Mouse (Mus musculus): ENCODE measurements around the gene Use1.
"Not testable (repeated sequence)": the region's sequence is repeated elsewhere in the genome, so short reads cannot be mapped to it uniquely, and the experiment has no call there.

The Use1 gene

GRCm38 (mm10) chr8:71366771-71367528 is at the start of gene Use1:
TSS of gene Use1 (plus strand) at chr8:71366848.
- DNase-seq: peak; percentile 96

GRCm38 (mm10) chr8:71318610-71319009 is 48.0 kb upstream of the Use1 start:
- not testable (repeated sequence) for DNase-seq

DNA sequence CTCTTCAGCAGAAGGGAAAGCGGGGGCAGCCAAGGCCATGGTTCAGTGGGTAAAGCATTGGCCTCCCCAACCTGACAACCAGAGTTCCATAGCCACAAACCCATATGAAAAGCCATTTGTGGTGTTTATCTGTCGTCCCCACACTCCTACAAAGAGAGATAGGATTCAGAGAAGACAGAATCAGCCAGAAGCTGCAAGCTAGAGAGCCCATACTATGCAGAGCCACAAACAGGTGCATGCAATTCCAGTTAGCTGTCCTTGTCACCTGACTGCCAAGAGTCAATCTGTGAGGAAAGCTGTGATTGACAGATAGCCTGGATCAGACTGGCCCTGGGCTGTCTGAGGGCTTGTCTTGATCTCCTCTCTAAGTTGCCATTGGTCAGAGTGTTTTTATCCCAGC is 46.9 kb upstream of the Use1 start:
- not testable (repeated sequence) for DNase-seq

GRCm38 (mm10) chr8:71322939-71323338 is 43.7 kb upstream of the Use1 start:
- DNase-seq: no peak

- DNase-seq: peak; percentile 56
These were observed 41.8 kb upstream of the Use1 start for GRCm38 (mm10) chr8:71324848-71325247.

GRCm38 (mm10) chr8:71337834-71338233 is 28.8 kb upstream of the Use1 start:
- DNase-seq: not testable (repeated sequence)

- peak; percentile 57 for DNase-seq
These were observed 26.0 kb upstream of the Use1 start for GRCm38 (mm10) chr8:71340625-71341024.

- DNase-seq: no peak
These were observed 20.1 kb upstream of the Use1 start for GRCm38 (mm10) chr8:71346581-71346980.

DNA sequence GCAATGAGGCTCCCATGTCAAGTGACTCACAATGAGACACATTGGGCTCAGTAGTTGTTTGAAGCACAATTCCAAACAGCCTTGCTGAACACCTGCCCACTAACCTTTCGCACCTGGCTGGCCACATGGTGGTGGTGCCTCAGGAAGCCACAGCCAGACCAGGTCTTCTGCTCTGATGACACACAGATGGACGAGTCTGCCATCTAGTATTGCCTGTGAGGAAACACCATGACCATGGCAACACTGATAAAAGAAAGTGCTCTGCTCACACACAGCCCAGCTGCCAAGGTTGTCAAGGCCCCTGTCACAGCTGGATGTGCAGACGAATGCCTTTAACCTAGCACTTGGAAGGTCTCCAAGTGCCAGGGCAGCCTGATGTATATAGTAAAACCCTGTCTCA is 15.5 kb upstream of the Use1 start:
- DNase-seq: no peak

DNA sequence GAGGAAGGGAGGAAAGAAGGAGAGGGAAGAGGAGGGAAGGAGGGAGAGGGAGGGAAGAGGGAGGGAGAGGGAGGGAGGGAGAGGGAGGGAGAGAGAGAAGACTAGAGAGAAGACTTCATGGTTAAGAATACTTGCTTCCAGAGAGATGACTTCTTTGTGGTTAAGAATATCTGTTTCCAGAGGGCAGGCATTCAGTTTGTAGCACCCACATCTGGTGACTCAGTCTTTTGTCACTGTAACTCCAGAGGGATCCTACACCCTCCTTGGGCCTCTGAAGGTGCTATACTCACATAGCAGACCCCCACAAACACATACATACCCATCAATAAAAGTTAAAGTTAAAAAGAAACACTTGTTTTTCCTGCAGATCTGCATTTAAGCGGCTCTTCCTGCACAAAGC is 15.1 kb upstream of the Use1 start:
- no peak for DNase-seq

DNA sequence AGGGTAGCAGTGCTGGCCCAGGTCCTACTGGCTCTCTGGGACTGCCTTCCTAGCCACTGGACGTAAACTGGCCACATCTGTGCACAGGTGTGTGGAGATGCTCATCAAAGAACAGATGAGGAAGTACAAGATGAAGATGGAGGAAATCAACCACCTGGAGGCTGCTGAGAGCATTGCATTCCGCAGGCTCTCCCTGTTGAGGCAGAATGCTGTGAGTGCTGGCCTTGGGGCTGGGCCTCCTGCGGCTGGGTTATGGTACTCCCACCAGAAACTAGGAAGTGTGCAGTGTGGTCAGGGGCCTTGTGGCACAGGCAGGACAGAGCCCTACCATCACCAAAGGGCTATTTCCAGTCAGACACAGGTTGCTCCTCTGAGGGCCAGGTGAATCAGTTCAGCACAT is 8.6 kb upstream of the Use1 start:
- no peak for DNase-seq

DNA sequence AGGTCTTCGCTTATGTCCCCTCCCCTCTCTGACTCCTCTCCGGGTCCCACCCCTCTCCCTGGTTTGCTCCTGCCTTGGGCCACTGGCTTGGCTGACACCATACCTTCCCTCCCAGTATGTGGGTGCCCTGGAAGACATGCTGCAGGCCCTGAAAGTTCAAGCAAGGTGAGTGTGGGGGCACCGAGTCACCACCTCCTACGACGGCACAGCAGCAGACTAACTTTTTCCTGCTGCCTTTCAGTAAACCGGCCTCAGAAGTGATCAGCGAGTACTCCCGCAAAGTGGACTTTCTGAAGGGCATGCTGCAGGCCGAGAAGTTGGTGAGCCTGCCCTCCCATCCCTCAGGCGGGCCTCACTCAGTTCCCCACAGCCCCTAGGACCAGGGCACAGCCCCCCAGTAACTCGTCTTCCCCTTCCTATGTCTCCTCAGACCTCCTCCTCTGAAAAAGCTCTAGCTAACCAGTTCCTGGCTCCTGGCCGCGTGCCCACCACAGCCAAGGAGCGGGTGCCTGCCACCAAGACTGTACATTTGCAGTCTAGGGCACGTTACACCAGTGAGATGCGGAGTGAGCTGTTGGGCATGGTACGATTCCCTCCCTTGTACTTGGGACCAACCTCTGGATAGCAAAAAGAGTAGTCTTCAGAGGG is 1.0 kb downstream of the Use1 start:
- no peak for DNase-seq

DNA sequence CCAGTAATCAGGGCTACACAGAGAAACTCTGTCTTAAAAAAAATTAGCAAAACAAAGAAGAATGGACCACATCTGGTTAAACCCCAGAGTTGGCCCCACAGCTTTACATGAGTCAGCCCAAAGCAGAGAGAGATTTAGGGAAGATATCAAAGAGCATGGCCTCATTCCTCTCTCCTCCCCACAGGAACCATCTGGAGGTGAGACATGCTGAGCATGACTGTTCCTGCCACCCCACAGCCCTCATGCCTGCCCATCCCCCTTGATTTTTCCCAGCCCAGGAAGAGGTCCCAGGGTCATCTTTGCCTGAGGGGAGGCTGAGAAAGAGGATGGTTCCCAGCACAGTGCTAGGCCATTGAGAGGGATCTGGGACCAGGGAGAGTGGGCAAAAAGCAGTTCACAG is 1.7 kb downstream of the Use1 start:
- DNase-seq: no peak

DNA sequence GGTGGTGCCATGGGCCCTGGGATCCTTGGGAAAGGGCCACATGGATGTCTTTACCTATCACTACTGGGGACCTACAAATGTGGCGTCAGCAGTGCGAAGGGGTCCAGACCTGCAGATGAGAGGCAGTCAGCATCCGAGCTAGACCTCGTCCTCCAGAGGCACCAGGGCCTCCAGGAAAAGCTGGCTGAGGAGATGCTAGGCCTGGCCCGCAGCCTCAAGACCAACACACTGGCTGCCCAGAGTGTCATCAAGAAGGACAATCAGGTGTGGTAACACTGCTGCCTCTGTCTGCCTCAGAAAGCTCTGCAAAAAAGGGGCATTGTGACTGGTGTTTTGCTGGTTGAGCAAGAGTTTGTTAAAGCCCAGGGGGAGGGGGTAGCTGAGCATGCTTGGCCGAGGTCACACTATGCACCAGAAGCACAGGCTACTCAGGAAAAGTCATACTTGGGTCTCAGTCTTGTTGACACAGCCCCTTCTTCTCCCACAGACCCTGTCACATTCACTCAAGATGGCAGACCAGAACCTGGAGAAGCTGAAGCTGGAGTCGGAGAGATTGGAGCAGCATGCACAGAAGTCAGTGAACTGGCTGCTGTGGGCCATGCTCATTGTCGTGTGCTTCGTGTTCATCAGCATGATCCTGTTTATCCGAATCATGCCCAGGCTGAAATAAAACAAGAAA is 2.5 kb downstream of the Use1 start:
- no peak for DNase-seq

DNA sequence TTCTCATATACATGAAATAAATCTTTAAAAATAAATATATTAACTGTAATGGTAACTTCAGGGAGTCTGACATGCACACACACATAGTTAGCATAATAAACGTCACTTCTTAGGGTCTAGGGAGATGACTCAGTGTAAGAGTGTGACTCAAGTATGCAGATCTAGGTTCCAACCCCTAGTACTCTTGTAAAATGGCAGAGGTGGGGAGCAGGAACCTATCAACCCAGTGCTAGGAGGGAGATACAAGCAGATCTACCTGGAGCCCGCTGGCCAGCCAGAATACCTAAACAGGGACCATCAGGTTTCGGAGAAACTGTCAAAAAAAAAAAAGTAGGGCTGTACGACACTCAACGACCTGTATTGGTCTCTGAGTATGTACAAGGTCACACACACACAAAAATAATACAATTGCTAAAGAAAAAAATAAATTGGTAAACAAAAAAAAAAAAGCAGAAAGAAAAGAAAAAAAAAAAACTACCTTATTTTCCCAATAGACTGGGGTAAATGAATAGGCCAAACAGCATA is 4.1 kb downstream of the Use1 start:
- peak; percentile 37 for DNase-seq

- peak; percentile 99 for DNase-seq
These were observed 4.7 kb downstream of the Use1 start, which contains the start of gene Ocel1 for GRCm38 (mm10) chr8:71371236-71371848. TSS of gene Ocel1 (plus strand) at chr8:71371298.

DNA sequence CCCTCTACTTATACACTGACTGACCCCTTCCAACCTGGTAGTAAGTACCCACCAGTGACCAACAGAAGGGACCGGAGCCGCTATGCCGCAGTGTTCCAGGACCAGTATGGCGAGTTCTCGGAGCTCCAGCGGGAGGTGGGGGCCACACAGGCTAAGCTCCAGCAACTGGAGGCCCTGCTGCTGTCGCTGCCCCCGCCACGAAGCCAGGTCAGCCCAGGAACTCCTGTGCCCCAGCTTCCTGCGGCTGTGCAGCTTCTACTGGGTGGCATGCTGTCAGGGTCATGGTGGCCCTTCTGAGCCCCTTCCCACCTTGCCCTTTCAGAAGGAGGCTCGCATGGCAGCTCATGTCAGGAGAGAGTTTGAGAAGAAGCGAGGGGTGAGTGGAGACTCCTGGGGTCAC is 5.8 kb downstream of the Use1 start:
- peak; percentile 32 for DNase-seq

- peak; percentile 20 for DNase-seq
These were observed 6.4 kb downstream of the Use1 start for GRCm38 (mm10) chr8:71373000-71373399.

- DNase-seq: peak; percentile 69
These were observed 8.1 kb downstream of the Use1 start for GRCm38 (mm10) chr8:71374616-71375206.

DNA sequence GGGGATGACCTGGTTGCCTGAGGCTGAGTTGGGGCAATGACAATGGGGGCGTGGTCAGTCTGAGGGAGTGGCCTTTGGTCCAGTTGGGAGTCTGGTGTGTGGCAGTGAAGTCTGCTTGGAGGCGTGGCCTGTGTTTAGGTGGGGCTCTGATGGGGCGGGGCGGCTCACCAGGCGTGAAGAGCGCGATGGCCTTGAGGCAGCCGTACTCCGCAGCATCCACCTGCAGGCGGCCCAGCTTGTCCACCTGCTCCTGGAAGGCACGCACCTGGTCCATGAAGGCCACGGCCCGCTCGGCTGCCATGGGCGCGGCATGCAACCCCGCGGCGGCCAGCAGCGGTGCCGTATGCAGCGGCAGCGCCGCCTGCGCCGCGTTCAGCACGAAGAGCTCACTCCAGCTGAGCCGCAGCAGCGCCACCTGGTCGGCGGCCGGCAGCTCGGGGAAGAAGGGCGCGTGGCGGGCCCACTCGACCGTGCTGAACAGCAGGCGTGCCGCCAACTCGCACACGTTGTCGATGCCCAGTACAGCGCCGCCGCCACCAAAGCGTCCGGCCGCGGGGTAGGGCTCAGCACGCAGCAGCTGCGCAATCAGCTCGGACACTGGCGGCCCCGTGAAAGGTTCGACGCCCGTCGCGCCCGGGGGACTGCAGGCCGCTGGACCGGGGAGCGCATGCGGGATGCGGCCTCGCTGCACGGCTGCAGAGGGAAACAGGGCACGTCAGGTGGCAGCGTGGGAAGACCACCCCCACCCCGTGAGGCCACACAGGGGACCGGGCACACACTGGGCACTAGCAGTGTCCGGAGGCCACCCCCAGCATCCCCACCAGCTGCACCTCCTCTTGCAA is 9.2 kb downstream of the Use1 start:
- peak; percentile 96 for DNase-seq

- DNase-seq: peak; percentile 56
These were observed 9.9 kb downstream of the Use1 start for GRCm38 (mm10) chr8:71376423-71377030.
